Mouse (Mus musculus): ENCODE measurements at regions not wholly inside any gene's neighbourhood (a gene's known extent, or its start where the extent isn't known, plus 50 kb on each side); places are given as distances from the start of the nearest gene placed in this dataset.

GRCm38 (mm10) chr3:31375678-31376077 lies 65.5 kb upstream of the Slc7a14 start:
- DNase-seq = no peak

- no peak for DNase-seq
These were observed 63.9 kb upstream of the Slc7a14 start for GRCm38 (mm10) chr3:31374061-31374460.

GRCm38 (mm10) chr3:31368259-31368658 lies 58.1 kb upstream of the Slc7a14 start:
- no peak for DNase-seq

Measured in lung, postnatal 10 days (tissue).